Mouse (Mus musculus) lung, embryonic 16.5 days (tissue): ENCODE data around the gene Olfr1410. TPM values are rescaled to one million over a fixed set of nuclear protein-coding genes. Genes with fewer than 3 reads are reported as not detected.

Experiments used
- ATAC-seq: fragments of 200-750 bp; cut with Nextera tagmentation; 2 replicates; pipeline ENCODE4 v1.8.0; 2017; ENCODE audit warnings: low read depth, mild to moderate bottlenecking, moderate library complexity
- H3K27ac ChIP-seq: fragments of 300-500 bp; sonication (generic); 2 replicates; pipeline ENCODE4 v1.5.1; 2014; ENCODE audit warnings: mild to moderate bottlenecking, control low read depth, low read length
- H3K27me3 ChIP-seq: fragments of 300-500 bp; sonication (generic); 2 replicates; pipeline ENCODE4 v1.6.1; 2014; ENCODE audit warnings: low read depth, low read length, mixed read lengths; ENCODE audit not compliant: control insufficient read depth, insufficient read depth
- H3K36me3 ChIP-seq: fragments of 300-500 bp; sonication (generic); 2 replicates; pipeline ENCODE4 v1.6.1; 2014; ENCODE audit warnings: low read length; ENCODE audit not compliant: control insufficient read depth, insufficient read depth
- H3K4me1 ChIP-seq: fragments of 300-500 bp; sonication (generic); replicated peaks from 2 replicates; pipeline ENCODE4 v1.6.1; 2014; ENCODE audit warnings: low read length, mixed read lengths; ENCODE audit not compliant: control insufficient read depth, insufficient read depth
- H3K4me2 ChIP-seq: fragments of 300-500 bp; sonication (generic); 2 replicates; pipeline ENCODE4 v1.6.1; 2014; ENCODE audit warnings: low read depth, low read length, control low read depth
- H3K4me3 ChIP-seq: fragments of 300-500 bp; sonication (generic); 2 replicates; pipeline ENCODE4 v1.5.1; 2014; ENCODE audit warnings: mild to moderate bottlenecking, low read length, control low read depth
- H3K9ac ChIP-seq: fragments of 300-500 bp; sonication (generic); 2 replicates; pipeline ENCODE4 v1.6.1; 2014; ENCODE audit warnings: low read length, control low read depth
- H3K9me3 ChIP-seq: fragments of 300-500 bp; sonication (generic); 2 replicates; pipeline ENCODE4 v1.6.1; 2016; ENCODE audit warnings: low read length; ENCODE audit not compliant: control insufficient read depth
- WGBS: fragments of 180-500 bp; shearing (Covaris S2); extraction: QIAGEN DNeasy Blood & Tissue Kit; methylation state at CpG from one replicate; pipeline ENCODE4 v1.1.7; 2014; 5-methylcytosine and 5-hydroxymethylcytosine counted together
- polyA plus RNA-seq: library from polyadenylated mRNA; unstranded; fragments of >200 nt; fragmentation: Nextera tagmentation; extraction: Ambion mirVana; gene quantifications from 2 replicates; pipeline ENCODE4 v1.2.1, GENCODE M21; 2015

Olfr1410 gene
- not detected in 2 replicates for polyA plus RNA-seq

- H3K4me3 ChIP-seq = no peak within 1 kb of the TSS
- H3K9me3 ChIP-seq = no peaks in the 10 kb centered on the region
- no peaks in the 10 kb centered on the region for H3K36me3 ChIP-seq
- WGBS = 95% methylated on average over 1 of the region's 1 CpGs
- no peak for ATAC-seq
- H3K27me3 ChIP-seq = no peaks in the 10 kb centered on the region
- H3K27ac ChIP-seq = no peak within 1 kb of the TSS
- no peak within 1 kb of the TSS for H3K9ac ChIP-seq
- no peaks in the 10 kb centered on the region for H3K4me1 ChIP-seq
- no peak within 1 kb of the TSS for H3K4me2 ChIP-seq
Measured at GRCm38 (mm10) chr1:92605482-92605881, at the start of gene Olfr1410. TSS of gene Olfr1410 (plus strand) at chr1:92605782.

GRCm38 (mm10) chr1:92571022-92571421, 34.6 kb upstream of the Olfr1410 start, which contains the start of gene Olfr1413:
TSS of gene Olfr1413 (plus strand) at chr1:92571322.
- no peaks in the 10 kb centered on the region for H3K9me3 ChIP-seq
- no peaks in the 10 kb centered on the region for H3K4me1 ChIP-seq
- no peak within 1 kb of the TSS for H3K27ac ChIP-seq
- H3K4me2 ChIP-seq = no peak within 1 kb of the TSS
- H3K36me3 ChIP-seq = no peaks in the 10 kb centered on the region
- H3K27me3 ChIP-seq = no peaks in the 10 kb centered on the region
- no peak within 1 kb of the TSS for H3K9ac ChIP-seq
- H3K4me3 ChIP-seq = no peak within 1 kb of the TSS
- WGBS = 82% methylated on average over 3 of the region's 3 CpGs
- no peak for ATAC-seq

GRCm38 (mm10) chr1:92585479-92585878, 20.1 kb upstream of the Olfr1410 start, which contains the start of gene Olfr1412:
TSS of gene Olfr1412 (plus strand) at chr1:92585779.
- Histone ChIP-seq H3K27ac (no peak within 1 kb of the TSS), H3K4me1 (no peaks in the 10 kb centered on the region), H3K27me3 (no peaks in the 10 kb centered on the region), H3K9ac (no peak within 1 kb of the TSS), H3K4me2 (no peak within 1 kb of the TSS), H3K36me3 (no peaks in the 10 kb centered on the region), H3K9me3 (no peaks in the 10 kb centered on the region), H3K4me3 (no peak within 1 kb of the TSS)
- WGBS = 83% methylated on average over 2 of the region's 2 CpGs
- ATAC-seq = no peak

- no peak for ATAC-seq
- H3K4me2 ChIP-seq = no peak within 1 kb of the TSS
- no peaks in the 10 kb centered on the region for H3K4me1 ChIP-seq
Measured at GRCm38 (mm10) chr1:92594111-92594510, 11.5 kb upstream of the Olfr1410 start, which contains the start of gene Olfr1411. TSS of gene Olfr1411 (plus strand) at chr1:92594411.

GRCm38 (mm10) chr1:92596019-92596418, 9.6 kb upstream of the Olfr1410 start:
- Histone ChIP-seq H3K27ac (no peak overlapping the region), H3K36me3 (no peaks in the 10 kb centered on the region), H3K9ac (no peak overlapping the region), H3K9me3 (no peaks in the 10 kb centered on the region), H3K4me3 (no peak overlapping the region), H3K4me2 (no peak overlapping the region), H3K27me3 (no peaks in the 10 kb centered on the region), H3K4me1 (no peaks in the 10 kb centered on the region)
- 64% methylated on average over 3 of the region's 3 CpGs for WGBS
- ATAC-seq = no peak

More at GRCm38 (mm10) chr1:92594111-92594510, 11.5 kb upstream of the Olfr1410 start, which contains the start of gene Olfr1411:
- Histone ChIP-seq H3K27me3 (no peaks in the 10 kb centered on the region), H3K9me3 (no peaks in the 10 kb centered on the region), H3K36me3 (no peaks in the 10 kb centered on the region), H3K27ac (no peak within 1 kb of the TSS), H3K9ac (no peak within 1 kb of the TSS), H3K4me3 (no peak within 1 kb of the TSS)

GRCm38 (mm10) chr1:92607711-92608110, 2.1 kb downstream of the Olfr1410 start:
- H3K27me3 ChIP-seq = no peaks in the 10 kb centered on the region
- 73% methylated on average over 4 of the region's 4 CpGs for WGBS
- H3K36me3 ChIP-seq = no peaks in the 10 kb centered on the region
- H3K4me2 ChIP-seq = no peak overlapping the region
- no peak overlapping the region for H3K9ac ChIP-seq
- H3K4me1 ChIP-seq = no peaks in the 10 kb centered on the region
- no peaks in the 10 kb centered on the region for H3K9me3 ChIP-seq
- H3K27ac ChIP-seq = no peak overlapping the region
- H3K4me3 ChIP-seq = no peak overlapping the region
- ATAC-seq = no peak

- no peaks in the 10 kb centered on the region for H3K9me3 ChIP-seq
- H3K36me3 ChIP-seq = no peaks in the 10 kb centered on the region
- ATAC-seq = no peak
- no peaks in the 10 kb centered on the region for H3K4me1 ChIP-seq
- no peak overlapping the region for H3K27ac ChIP-seq
- 3% methylated on average over 5 of the region's 5 CpGs for WGBS
- H3K9ac ChIP-seq = no peak overlapping the region
- H3K4me2 ChIP-seq = no peak overlapping the region
- H3K4me3 ChIP-seq = no peak overlapping the region
- H3K27me3 ChIP-seq = no peaks in the 10 kb centered on the region
Measured at GRCm38 (mm10) chr1:92611008-92611407, 5.4 kb downstream of the Olfr1410 start.

GRCm38 (mm10) chr1:92613175-92613574, 7.6 kb downstream of the Olfr1410 start:
- Histone ChIP-seq H3K27me3 (no peaks in the 10 kb centered on the region), H3K4me2 (no peak overlapping the region), H3K4me1 (no peaks in the 10 kb centered on the region), H3K4me3 (no peak overlapping the region), H3K36me3 (no peaks in the 10 kb centered on the region), H3K9me3 (no peaks in the 10 kb centered on the region), H3K27ac (no peak overlapping the region), H3K9ac (no peak overlapping the region)
- 52% methylated on average over 4 of the region's 4 CpGs for WGBS
- no peak for ATAC-seq

GRCm38 (mm10) chr1:92614516-92614915, 8.9 kb downstream of the Olfr1410 start:
- H3K4me2 ChIP-seq = no peak overlapping the region
- no peaks in the 10 kb centered on the region for H3K36me3 ChIP-seq
- H3K27ac ChIP-seq = no peak overlapping the region
- no peak overlapping the region for H3K4me3 ChIP-seq
- ATAC-seq = no peak
- no peaks in the 10 kb centered on the region; the same call in 1 of the 2 replicates for H3K27me3 ChIP-seq
- no peak overlapping the region for H3K9ac ChIP-seq
- 5% methylated on average over 1 of the region's 1 CpGs for WGBS
- H3K9me3 ChIP-seq = no peaks in the 10 kb centered on the region
- H3K4me1 ChIP-seq = no peaks in the 10 kb centered on the region

GRCm38 (mm10) chr1:92616046-92616445, 10.5 kb downstream of the Olfr1410 start:
- H3K9ac ChIP-seq = no peak overlapping the region
- 67% methylated on average over 1 of the region's 1 CpGs for WGBS

More at GRCm38 (mm10) chr1:92616046-92616445, 10.5 kb downstream of the Olfr1410 start:
- H3K27me3 ChIP-seq = no peaks in the 10 kb centered on the region; the same call in 1 of the 2 replicates
- H3K4me2 ChIP-seq = no peak overlapping the region
- no peak overlapping the region for H3K27ac ChIP-seq
- H3K9me3 ChIP-seq = no peaks in the 10 kb centered on the region
- no peaks in the 10 kb centered on the region for H3K36me3 ChIP-seq
- H3K4me3 ChIP-seq = no peak overlapping the region
- no peaks in the 10 kb centered on the region for H3K4me1 ChIP-seq
- ATAC-seq = no peak
